Mouse (Mus musculus) myocyte (in vitro differentiated cells): ENCODE results near the gene Pknox2. TPM values are rescaled to one million over a fixed set of nuclear protein-coding genes. Genes with fewer than 3 reads are reported as not detected.

Experiments used
- H3K27me3 ChIP-seq: one replicate; pipeline ENCODE4 v1.6.1; 2011; ENCODE audit not compliant: control insufficient read depth, insufficient read depth, insufficient read length
- H3K36me3 ChIP-seq: one replicate; pipeline ENCODE4 v1.6.1; 2011; ENCODE audit not compliant: control insufficient read depth, insufficient read depth
- H3K4me2 ChIP-seq: one replicate; pipeline ENCODE4 v1.6.1; 2011; ENCODE audit warnings: low read depth, control low read depth
- H3K4me3 ChIP-seq: one replicate; pipeline ENCODE4 v1.5.1; 2011; ENCODE audit warnings: mild to moderate bottlenecking, control low read depth, moderate library complexity
- H3K79me2 ChIP-seq: one replicate; pipeline ENCODE4 v1.6.1; 2011; ENCODE audit not compliant: control insufficient read depth, insufficient read depth
- H3ac ChIP-seq: one replicate; pipeline ENCODE4 v1.6.1; 2011; ENCODE audit not compliant: control insufficient read depth, insufficient read length
- CEBPB ChIP-seq: IDR thresholded peaks from 2 replicates; pipeline ENCODE4 v1.6.1; 2011; ENCODE audit warnings: mild to moderate bottlenecking, moderate library complexity; ENCODE audit not compliant: poor library complexity, insufficient read depth, severe bottlenecking
- E2F4 ChIP-seq: IDR thresholded peaks from one replicate; pipeline ENCODE4 v1.6.1; 2011; ENCODE audit warnings: mild to moderate bottlenecking, control low read depth, moderate library complexity; ENCODE audit not compliant: insufficient read depth
- MAX ChIP-seq: IDR thresholded peaks from one replicate; pipeline ENCODE4 v1.6.1; 2011; ENCODE audit warnings: low read depth, mild to moderate bottlenecking, control low read depth
- MYOD1 ChIP-seq, 3 experiments: IDR thresholded peaks; one replicate each; pipeline ENCODE4 v1.6.1; 2011; ENCODE audit warnings: control low read depth in 2 of 3, low read depth in 2 of 3, mild to moderate bottlenecking in 2 of 3, moderate library complexity in 1 of 3; ENCODE audit not compliant: insufficient read length in 2 of 3, control insufficient read depth in 1 of 3
- MYOG ChIP-seq, 3 experiments: IDR thresholded peaks; one replicate each; pipeline ENCODE4 v1.6.1; 2011; ENCODE audit warnings: control low read depth in 2 of 3, low read depth in 2 of 3, mild to moderate bottlenecking in 2 of 3; ENCODE audit not compliant: insufficient read length in 2 of 3, control insufficient read depth in 1 of 3, insufficient read depth in 1 of 3
- POLR2A ChIP-seq: IDR thresholded peaks from one replicate; pipeline ENCODE4 v1.6.1; 2011; ENCODE audit warnings: low read depth, mild to moderate bottlenecking, control low read depth, moderate library complexity; ENCODE audit not compliant: insufficient read length
- POLR2AphosphoS2 ChIP-seq: IDR thresholded peaks from one replicate; pipeline ENCODE4 v1.6.1; 2011; ENCODE audit warnings: low read depth, control low read depth; ENCODE audit not compliant: insufficient read length
- REST ChIP-seq: IDR thresholded peaks from one replicate; pipeline ENCODE4 v1.6.1; 2011; ENCODE audit warnings: mild to moderate bottlenecking, control low read depth, moderate library complexity; ENCODE audit not compliant: insufficient read depth, insufficient read length
- SRF ChIP-seq: IDR thresholded peaks from one replicate; pipeline ENCODE4 v1.6.1; 2011; ENCODE audit warnings: low read depth; ENCODE audit not compliant: control insufficient read depth, insufficient read length
- TCF12 ChIP-seq: IDR thresholded peaks from one replicate; pipeline ENCODE4 v1.6.1; 2011; ENCODE audit warnings: mild to moderate bottlenecking, control low read depth; ENCODE audit not compliant: poor library complexity, insufficient read depth, severe bottlenecking
- TCF3 ChIP-seq: IDR thresholded peaks from one replicate; pipeline ENCODE4 v1.6.1; 2011; ENCODE audit warnings: low read depth, control low read depth; ENCODE audit not compliant: insufficient read length
- USF1 ChIP-seq: IDR thresholded peaks from one replicate; pipeline ENCODE4 v1.6.1; 2011; ENCODE audit warnings: low read depth, mild to moderate bottlenecking, control low read depth, moderate library complexity
- polyA plus RNA-seq: library from polyadenylated mRNA; unstranded; fragments of >200 nt; fragmentation: generic; extraction: Trizol; gene quantifications from one replicate; pipeline ENCODE4 v1.2.1, GENCODE M21; 2012; ENCODE audit warnings: missing spikeins

Pknox2 gene
- polyA plus RNA-seq, 1 experiment: 20.4 TPM

DNA sequence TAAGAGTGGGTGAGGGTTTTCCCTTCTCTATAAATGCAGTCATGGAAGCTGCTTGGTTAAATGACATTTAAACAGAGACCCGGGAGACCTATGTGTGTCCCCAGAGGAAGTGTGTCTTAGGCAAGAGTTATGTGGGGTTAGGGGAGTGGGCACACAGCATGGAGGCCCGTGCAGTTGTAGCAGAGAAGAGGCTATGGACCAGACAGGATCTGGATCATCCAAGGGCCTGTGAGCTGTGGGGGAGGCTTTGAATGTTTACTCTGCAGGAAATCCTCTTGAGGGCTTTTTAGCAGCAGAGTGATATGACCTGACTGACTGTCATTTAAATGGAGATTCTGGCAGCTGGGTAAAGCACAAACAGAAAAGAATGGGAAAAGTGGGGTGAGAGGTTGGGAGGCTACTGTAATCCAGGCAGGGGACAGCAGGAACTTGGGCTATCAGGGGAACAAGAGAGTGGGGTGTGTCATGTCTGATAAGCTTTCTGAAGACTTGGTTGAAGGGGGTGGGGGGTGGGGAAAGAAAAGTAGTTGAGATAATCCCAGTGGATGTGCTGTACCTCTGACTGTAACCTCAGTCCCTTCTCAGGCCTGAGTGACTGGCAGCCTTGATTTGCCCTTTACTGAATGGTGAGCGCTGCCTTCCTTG, 125.5 kb downstream of the Pknox2 start:
- Histone ChIP-seq H3K79me2 (no peaks in the 10 kb centered on the region), H3K4me3 (no peak overlapping the region), H3K36me3 (no peaks in the 10 kb centered on the region), H3ac (no peak overlapping the region), H3K4me2 (no peak overlapping the region), H3K27me3 (no peaks in the 10 kb centered on the region)
- TF ChIP-seq POLR2A (no peak), MAX (no peak), MYOG (IDR thresholded peaks at IDR 0.05; ENCODE audit: control insufficient read depth in 1 of 3, insufficient read depth in 1 of 3, insufficient read length in 2 of 3, low read depth in 2 of 3) (no peak), MYOD1 (IDR thresholded peaks at IDR 0.05; ENCODE audit: control insufficient read depth in 1 of 3, insufficient read length in 2 of 3, low read depth in 2 of 3) (no peak), REST (no peak), SRF (no peak), E2F4 (no peak), USF1 (no peak), TCF3 (no peak), TCF12 (no peak), POLR2AphosphoS2 (no peak), CEBPB (no peak)

DNA sequence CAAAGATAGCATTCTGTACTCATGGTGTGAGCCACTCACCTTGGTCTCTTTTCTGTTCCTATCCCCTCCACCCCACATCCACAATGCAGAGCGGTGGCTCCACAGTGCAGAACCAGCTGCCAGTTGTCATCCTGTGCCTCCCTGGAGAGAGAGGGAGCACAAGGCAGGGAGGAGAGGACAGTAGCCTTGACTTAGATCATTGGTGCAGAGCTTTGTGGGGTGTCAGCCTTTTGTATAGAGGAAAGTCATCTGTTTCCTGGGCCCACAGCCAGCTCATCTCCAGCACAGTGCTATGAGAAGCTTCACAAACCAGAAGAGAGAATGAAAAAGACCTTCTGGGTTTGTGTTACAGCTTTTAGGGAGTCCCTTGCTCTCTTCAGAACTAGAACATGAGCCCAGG, 129.1 kb downstream of the Pknox2 start:
- H3K79me2 ChIP-seq: no peaks in the 10 kb centered on the region
- no peaks in the 10 kb centered on the region for H3K27me3 ChIP-seq
- no peak overlapping the region for H3ac ChIP-seq
- TF ChIP-seq TCF3 (no peak), POLR2A (no peak), USF1 (no peak), MAX (no peak), E2F4 (no peak), SRF (no peak), CEBPB (no peak), MYOG (IDR thresholded peaks at IDR 0.05; ENCODE audit: control insufficient read depth in 1 of 3, insufficient read depth in 1 of 3, insufficient read length in 2 of 3, low read depth in 2 of 3) (no peak), POLR2AphosphoS2 (no peak), TCF12 (no peak), REST (no peak), MYOD1 (IDR thresholded peaks at IDR 0.05; ENCODE audit: control insufficient read depth in 1 of 3, insufficient read length in 2 of 3, low read depth in 2 of 3) (no peak)
- no peak overlapping the region for H3K4me2 ChIP-seq
- no peak overlapping the region for H3K4me3 ChIP-seq
- no peaks in the 10 kb centered on the region for H3K36me3 ChIP-seq

DNA sequence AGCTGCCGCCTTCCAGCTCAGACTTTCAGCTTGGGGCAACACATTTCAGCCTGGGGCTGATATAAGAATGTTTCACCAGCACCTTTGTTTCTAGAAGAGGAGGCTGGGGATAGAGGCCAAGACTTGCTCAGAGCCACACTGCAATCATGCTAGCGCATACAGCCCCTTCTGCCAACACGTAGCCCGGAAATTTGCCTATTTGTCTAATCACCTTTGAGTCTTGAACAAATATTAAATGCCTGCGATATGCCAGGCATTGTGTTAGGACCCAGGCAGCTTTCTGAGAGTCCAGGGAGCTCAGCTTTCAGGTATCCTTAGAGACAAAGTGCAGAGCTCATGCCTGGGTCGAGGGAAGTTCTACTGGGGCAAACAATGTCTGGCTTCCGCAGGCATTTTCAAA, 130.0 kb downstream of the Pknox2 start:
- Histone ChIP-seq H3K27me3 (no peaks in the 10 kb centered on the region), H3K79me2 (no peaks in the 10 kb centered on the region), H3K4me3 (no peak overlapping the region), H3ac (no peak overlapping the region), H3K36me3 (no peaks in the 10 kb centered on the region), H3K4me2 (no peak overlapping the region)
- TF ChIP-seq REST (no peak), USF1 (no peak), E2F4 (no peak), TCF3 (no peak), MYOG (IDR thresholded peaks at IDR 0.05; ENCODE audit: control insufficient read depth in 1 of 3, insufficient read depth in 1 of 3, insufficient read length in 2 of 3, low read depth in 2 of 3) (no peak), CEBPB (no peak), POLR2AphosphoS2 (no peak), POLR2A (no peak), MYOD1 (IDR thresholded peaks at IDR 0.05; ENCODE audit: control insufficient read depth in 1 of 3, insufficient read length in 2 of 3, low read depth in 2 of 3) (no peak), MAX (no peak), SRF (no peak), TCF12 (no peak)

DNA sequence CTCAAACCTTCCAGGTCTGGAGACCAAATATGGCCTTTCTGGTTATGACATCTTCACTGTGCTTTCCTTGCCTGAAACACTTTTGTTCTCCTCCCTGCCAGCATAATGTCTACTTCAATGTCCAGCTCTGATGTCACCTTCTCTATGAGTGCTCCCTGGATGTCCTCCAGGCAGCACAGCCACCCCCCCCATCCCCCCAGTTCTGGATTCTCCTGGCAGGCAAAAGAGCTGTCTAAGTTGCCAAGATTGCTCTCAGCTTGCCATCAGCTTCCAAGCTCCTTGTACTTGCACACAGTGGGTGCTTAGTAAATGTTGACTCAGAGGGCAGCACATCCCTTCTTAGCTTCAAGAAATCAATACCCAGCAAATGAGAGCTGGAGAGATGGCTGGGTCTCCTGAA, 131.0 kb downstream of the Pknox2 start:
- Histone ChIP-seq H3K4me3 (no peak overlapping the region), H3K4me2 (no peak overlapping the region), H3K27me3 (no peaks in the 10 kb centered on the region), H3K36me3 (no peaks in the 10 kb centered on the region), H3K79me2 (no peaks in the 10 kb centered on the region), H3ac (no peak overlapping the region)
- TF ChIP-seq USF1 (no peak), TCF12 (no peak), E2F4 (no peak), MAX (no peak), REST (no peak), POLR2AphosphoS2 (no peak), CEBPB (no peak), SRF (no peak), MYOD1 (IDR thresholded peaks at IDR 0.05; ENCODE audit: control insufficient read depth in 1 of 3, insufficient read length in 2 of 3, low read depth in 2 of 3) (no peak), MYOG (IDR thresholded peaks at IDR 0.05; ENCODE audit: control insufficient read depth in 1 of 3, insufficient read depth in 1 of 3, insufficient read length in 2 of 3, low read depth in 2 of 3) (no peak)

DNA sequence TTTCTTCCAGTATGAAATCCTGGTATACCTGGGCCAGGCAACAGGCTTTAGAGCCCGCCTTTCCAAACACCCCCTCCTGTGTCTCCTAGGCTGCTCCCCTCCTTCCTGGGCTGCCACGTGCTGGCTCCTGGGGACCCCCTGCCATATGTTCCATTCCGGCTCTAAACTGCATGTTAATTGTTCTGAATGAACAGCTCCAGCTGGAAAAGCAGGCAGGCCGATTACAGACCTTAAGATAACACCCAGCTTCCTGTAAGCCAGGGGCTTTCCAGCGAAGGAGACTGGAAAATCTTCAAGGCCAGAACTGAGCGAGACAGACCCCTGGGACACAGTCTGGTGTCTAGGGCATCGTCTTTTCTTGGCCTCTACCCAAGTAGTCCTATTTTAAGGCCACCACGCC, 133.6 kb downstream of the Pknox2 start:
- Histone ChIP-seq H3K4me3 (no peak overlapping the region), H3K79me2 (no peaks in the 10 kb centered on the region), H3K36me3 (no peaks in the 10 kb centered on the region), H3K27me3 (no peaks in the 10 kb centered on the region), H3ac (no peak overlapping the region), H3K4me2 (no peak overlapping the region)
- TF ChIP-seq POLR2AphosphoS2: no peak
- no peak for TF ChIP-seq TCF12
- no peak for TF ChIP-seq SRF
- TF ChIP-seq REST: no peak
- TF ChIP-seq CEBPB: no peak
- no peak for TF ChIP-seq E2F4
- TF ChIP-seq TCF3: no peak
- no peak for TF ChIP-seq MAX
- TF ChIP-seq USF1: no peak
- no peak for TF ChIP-seq MYOD1 (IDR thresholded peaks at IDR 0.05; ENCODE audit: control insufficient read depth in 1 of 3, insufficient read length in 2 of 3, low read depth in 2 of 3)
- TF ChIP-seq MYOG (IDR thresholded peaks at IDR 0.05; ENCODE audit: control insufficient read depth in 1 of 3, insufficient read depth in 1 of 3, insufficient read length in 2 of 3, low read depth in 2 of 3): no peak
- no peak for TF ChIP-seq POLR2A
